Mouse (Mus musculus) spleen, adult 2 months (tissue): ENCODE results near the gene Zfp784. TPM values are rescaled to one million over a fixed set of nuclear protein-coding genes. Genes with fewer than 3 reads are reported as not detected.

Source experiments
- DNase-seq, 2 experiments: peaks; one replicate each; pipeline versions ENCODE4 v3.0.0 to v3.0.0-alpha.2; 2012 to 2021; ENCODE audit warnings: low spot score in 2 of 2, low read depth in 1 of 2
- H3K27ac ChIP-seq: fragments of 200-500 bp; 2 replicates; pipeline ENCODE4 v1.5.1; 2012; ENCODE audit warnings: low read length, inconsistent platforms; ENCODE audit not compliant: insufficient read depth
- H3K27me3 ChIP-seq: fragments of 200-500 bp; 2 replicates; pipeline ENCODE4 v1.6.1; 2012; ENCODE audit warnings: mild to moderate bottlenecking, moderate library complexity, low read length, inconsistent platforms; ENCODE audit not compliant: control insufficient read depth, insufficient read depth
- H3K36me3 ChIP-seq: fragments of 200-500 bp; 2 replicates; pipeline ENCODE4 v1.6.1; 2012; ENCODE audit warnings: mild to moderate bottlenecking, low read length, inconsistent platforms; ENCODE audit not compliant: control insufficient read depth, insufficient read depth
- H3K4me1 ChIP-seq: fragments of 200-500 bp; 2 replicates; pipeline ENCODE4 v1.6.1; 2011; ENCODE audit warnings: inconsistent platforms; ENCODE audit not compliant: control insufficient read depth, insufficient read depth, insufficient read length
- H3K4me3 ChIP-seq: fragments of 200-500 bp; 2 replicates; pipeline ENCODE4 v1.5.1; 2011; ENCODE audit warnings: mild to moderate bottlenecking, inconsistent platforms; ENCODE audit not compliant: insufficient read depth, insufficient read length; ENCODE audit errors: extremely low read depth
- CTCF ChIP-seq: fragments of 200-500 bp; IDR thresholded peaks from 2 replicates; pipeline ENCODE4 v1.5.1; 2011; ENCODE audit warnings: mild to moderate bottlenecking, inconsistent platforms; ENCODE audit not compliant: insufficient read depth, insufficient read length, insufficient replicate concordance; ENCODE audit errors: extremely low read depth
- POLR2A ChIP-seq: fragments of 200-500 bp; IDR thresholded peaks from 2 replicates; pipeline ENCODE4 v1.6.1; 2011; ENCODE audit warnings: low read depth, low read length, inconsistent platforms
- WGBS: fragments of 180-500 bp; shearing (Covaris S2); methylation state at CpG from one replicate; pipeline ENCODE4 v1.1.7; 2018; 5-methylcytosine and 5-hydroxymethylcytosine counted together
- polyA plus RNA-seq: library from polyadenylated mRNA; depleted of rRNA; stranded (reverse); fragments of >200 nt; gene quantifications from 2 replicates; pipeline ENCODE4 v1.2.3, GENCODE M21; 2012

Zfp784 gene
- polyA plus RNA-seq, 1 experiment: 4.2 TPM

- Histone ChIP-seq H3K27ac (peak within 1 kb of the TSS; percentile 1; the same call in 1 of the 2 replicates), H3K27me3 (peaks cover 19% of the 10 kb centered on the region), H3K4me1 (peaks cover 11% of the 10 kb centered on the region), H3K4me3 (peak within 1 kb of the TSS; percentile 65), H3K36me3 (no peaks in the 10 kb centered on the region)
- TF ChIP-seq POLR2A: no peak
- no peak for TF ChIP-seq CTCF
- DNase-seq: peak in 1 of 2 experiments; percentile 48
- 2% methylated on average over 65 of the region's 65 CpGs for WGBS
Observed at GRCm38 (mm10) chr7:5051193-5052192, 13.2 kb upstream of the Zfp784 start, which contains the start of gene Zfp580. Zfp580 (plus strand) TSS chr7:5051538.

GRCm38 (mm10) chr7:5047313-5047712 lies 9.1 kb upstream of the Zfp784 start:
- no peaks in the 10 kb centered on the region for H3K36me3 ChIP-seq
- WGBS: 20% methylated on average over 2 of the region's 2 CpGs
- no peak overlapping the region for H3K27ac ChIP-seq
- DNase-seq: peak in 1 of 2 experiments; percentile 39
- TF ChIP-seq POLR2A: no peak
- no peak for TF ChIP-seq CTCF
- H3K4me3 ChIP-seq: no peak overlapping the region
- peaks cover 2% of the 10 kb centered on the region for H3K4me1 ChIP-seq
- peaks cover 6% of the 10 kb centered on the region for H3K27me3 ChIP-seq

- TF ChIP-seq POLR2A: no peak
- TF ChIP-seq CTCF: no peak
- Histone ChIP-seq H3K4me3 (no peak overlapping the region), H3K36me3 (no peaks in the 10 kb centered on the region), H3K27ac (no peak overlapping the region), H3K4me1 (no peaks in the 10 kb centered on the region), H3K27me3 (no peaks in the 10 kb centered on the region)
- 45% methylated on average over 2 of the region's 2 CpGs for WGBS
- no peak for DNase-seq
Observed at GRCm38 (mm10) chr7:5046112-5046511, 7.9 kb upstream of the Zfp784 start.

GRCm38 (mm10) chr7:5044981-5045380 lies 6.7 kb upstream of the Zfp784 start:
- Histone ChIP-seq H3K4me1 (no peaks in the 10 kb centered on the region), H3K27ac (no peak overlapping the region), H3K27me3 (no peaks in the 10 kb centered on the region), H3K4me3 (no peak overlapping the region), H3K36me3 (no peaks in the 10 kb centered on the region)
- no peak for TF ChIP-seq CTCF
- no peak for TF ChIP-seq POLR2A
- no peak for DNase-seq
- 60% methylated on average over 2 of the region's 2 CpGs for WGBS

GRCm38 (mm10) chr7:5038940-5039339 lies 694 bp upstream of the Zfp784 start:
- Histone ChIP-seq H3K4me3 (no peak overlapping the region), H3K27me3 (no peaks in the 10 kb centered on the region), H3K27ac (no peak overlapping the region), H3K4me1 (no peaks in the 10 kb centered on the region; the same call in 1 of the 2 replicates), H3K36me3 (no peaks in the 10 kb centered on the region)
- DNase-seq: no peak
- WGBS: 27% methylated on average over 5 of the region's 5 CpGs
- no peak for TF ChIP-seq POLR2A

GRCm38 (mm10) chr7:5037467-5037866 lies 779 bp downstream of the Zfp784 start:
- WGBS: 90% methylated on average over 8 of the region's 8 CpGs
- no peaks in the 10 kb centered on the region; the same call in 1 of the 2 replicates for H3K4me1 ChIP-seq
- H3K36me3 ChIP-seq: 0 out of 2 replicates have a peak, but pooled peaks cover 3% of the 10 kb centered on the region
- no peak overlapping the region for H3K4me3 ChIP-seq
- no peak for DNase-seq
- no peak for TF ChIP-seq CTCF
- TF ChIP-seq POLR2A: no peak
- H3K27me3 ChIP-seq: no peaks in the 10 kb centered on the region
- no peak overlapping the region for H3K27ac ChIP-seq

- no peak for TF ChIP-seq POLR2A
- no peak for DNase-seq
- 0 out of 2 replicates have a peak, but pooled peaks cover 3% of the 10 kb centered on the region for H3K36me3 ChIP-seq
- no peak overlapping the region for H3K4me3 ChIP-seq
- no peaks in the 10 kb centered on the region; the same call in 1 of the 2 replicates for H3K4me1 ChIP-seq
- no peak overlapping the region for H3K27ac ChIP-seq
- H3K27me3 ChIP-seq: no peaks in the 10 kb centered on the region
- 94% methylated on average over 7 of the region's 7 CpGs for WGBS
Observed at GRCm38 (mm10) chr7:5037026-5037425, 1.2 kb downstream of the Zfp784 start.
